Mouse (Mus musculus) retina, adult 2 months (tissue): ENCODE results near the gene Olfr427.
"Not testable (repeated sequence)": the region's sequence is repeated elsewhere in the genome, so short reads cannot be mapped to it uniquely, and the experiment has no call there.

ENCODE experiments used
- DNase-seq: peaks from one replicate; pipeline ENCODE4 v3.0.0-alpha.2; 2012; ENCODE audit warnings: low read depth, low spot score

The Olfr427 gene

GRCm38 (mm10) chr1:174096591-174096990 lies at the start of gene Olfr427:
TSS of gene Olfr427 (plus strand) at chr1:174096891.
- DNase-seq, result no peak

- DNase-seq, result not testable (repeated sequence)
These were observed 48.5 kb upstream of the Olfr427 start for GRCm38 (mm10) chr1:174048227-174048626.

GRCm38 (mm10) chr1:174048893-174049292 lies 47.8 kb upstream of the Olfr427 start, which contains the start of gene Olfr432:
TSS of gene Olfr432 (plus strand) at chr1:174049205.
- DNase-seq, result no peak

DNA sequence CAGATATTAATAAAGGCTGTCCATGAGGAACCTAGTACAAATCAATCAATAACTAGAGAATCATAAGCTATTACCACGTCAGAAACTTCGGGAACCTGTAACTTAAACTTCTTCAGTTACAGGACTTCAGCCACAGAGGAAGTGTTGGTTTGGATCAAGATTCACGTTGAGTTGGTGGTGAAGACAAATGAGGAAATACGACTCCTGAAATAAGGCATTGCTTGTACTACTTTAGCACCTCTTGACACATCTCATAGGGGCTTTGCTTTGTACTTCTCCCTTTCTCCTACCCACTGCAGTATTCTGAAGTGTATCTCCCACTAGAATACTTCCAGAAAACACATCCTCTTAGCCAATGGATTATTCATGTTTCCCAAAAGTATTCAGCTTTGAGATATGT lies 47.3 kb upstream of the Olfr427 start:
- DNase-seq, result not testable (repeated sequence)

- DNase-seq, result no peak
These were observed 46.2 kb upstream of the Olfr427 start for GRCm38 (mm10) chr1:174050532-174050931.

GRCm38 (mm10) chr1:174051515-174051914 lies 45.2 kb upstream of the Olfr427 start:
- no peak for DNase-seq

DNA sequence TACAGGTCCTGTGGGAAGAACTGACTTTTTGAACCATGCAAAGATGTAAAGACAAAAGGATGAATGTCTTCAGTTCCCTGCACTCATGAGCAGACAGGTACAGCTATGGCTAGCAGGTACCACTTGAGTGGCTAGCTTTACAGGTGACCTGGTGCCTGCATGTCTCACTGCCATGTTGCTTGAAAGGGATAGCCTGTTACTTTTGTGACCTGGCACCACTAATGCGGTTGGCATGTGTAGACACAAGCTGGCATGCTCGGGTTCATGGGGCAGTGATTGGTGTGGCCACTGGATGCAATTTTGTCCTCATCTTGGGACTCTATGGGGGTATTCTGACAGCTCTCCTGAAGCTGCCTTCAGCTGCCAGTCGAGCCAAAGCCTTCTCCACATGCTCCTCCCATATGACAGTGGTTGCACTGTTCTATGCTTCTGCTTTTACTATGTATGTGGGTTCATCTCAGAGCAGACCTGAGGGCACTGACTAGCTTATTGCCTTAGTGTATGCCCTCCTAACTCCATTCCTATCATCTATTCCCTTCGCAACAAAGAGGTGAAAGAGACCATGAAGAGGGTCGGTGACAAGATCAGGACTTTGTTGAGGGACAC lies 44.7 kb upstream of the Olfr427 start:
- no peak for DNase-seq

GRCm38 (mm10) chr1:174052981-174053380 lies 43.7 kb upstream of the Olfr427 start:
- no peak for DNase-seq

- DNase-seq, result no peak
These were observed 41.4 kb upstream of the Olfr427 start for GRCm38 (mm10) chr1:174055248-174055647.

DNA sequence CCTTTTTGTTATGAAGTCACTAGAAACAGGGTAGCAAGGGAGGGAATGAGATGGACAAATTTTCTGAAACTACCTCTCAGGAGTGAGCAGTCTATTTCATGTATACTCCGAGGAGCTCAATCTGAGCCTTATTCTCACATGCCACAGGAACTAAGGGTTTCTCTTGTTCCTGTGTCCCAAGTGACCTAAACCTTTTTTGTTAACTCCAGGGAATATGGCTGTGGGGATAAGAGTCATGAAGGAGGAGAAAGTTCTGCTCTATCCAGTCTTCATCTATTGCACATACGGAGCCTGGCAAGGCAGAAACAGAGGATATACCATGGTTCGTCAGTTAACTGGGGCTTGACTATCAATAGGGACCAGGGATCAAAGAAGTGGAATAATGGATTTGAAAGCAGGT lies 30.4 kb upstream of the Olfr427 start, which contains the start of gene Olfr430:
Gene Olfr430 (plus strand): TSS at position 301 of the 400 bp plus-strand sequence.
- DNase-seq, result no peak

- no peak for DNase-seq
These were observed 12.7 kb upstream of the Olfr427 start, which contains the start of gene Olfr429 for GRCm38 (mm10) chr1:174084031-174084430. TSS of gene Olfr429 (plus strand) at chr1:174084331.

DNA sequence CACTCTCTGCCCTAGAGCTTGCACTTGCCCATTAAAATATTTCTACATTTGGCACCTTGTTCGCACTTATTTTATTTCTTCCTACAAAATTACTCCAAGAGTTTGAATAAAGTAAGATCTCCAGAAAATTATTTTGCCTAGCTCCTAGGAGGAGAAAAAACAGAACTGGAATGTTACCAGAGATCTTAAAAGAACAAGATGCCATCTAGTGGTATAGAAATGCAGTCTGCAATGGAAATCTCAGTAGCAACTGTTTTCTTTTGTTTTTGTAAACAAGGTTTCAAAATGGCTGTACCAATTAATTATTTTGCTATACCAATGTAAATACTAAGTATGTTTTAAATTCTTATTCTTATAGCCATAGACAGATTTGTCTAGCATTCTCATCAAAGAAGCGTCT lies 7.0 kb downstream of the Olfr427 start:
- DNase-seq, result no peak

DNA sequence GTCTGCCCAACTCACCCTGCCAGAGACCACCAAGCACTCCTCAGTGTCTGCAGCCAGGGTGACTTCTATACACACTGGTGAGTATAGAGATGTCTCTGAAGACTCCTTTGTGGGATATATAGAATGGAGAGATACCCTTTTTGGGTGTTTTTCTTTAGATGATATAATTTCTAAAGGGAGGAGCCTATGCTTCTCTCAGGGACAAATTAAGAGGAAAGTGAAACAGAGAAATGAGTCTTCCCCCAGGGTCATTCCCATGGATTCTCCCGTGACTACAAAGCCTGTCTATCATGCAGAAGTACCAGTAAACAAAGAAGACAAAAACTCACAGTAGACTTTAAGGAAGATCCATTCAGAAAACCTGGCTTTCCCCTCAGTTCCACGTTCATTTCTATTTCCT lies 24.4 kb downstream of the Olfr427 start, which contains the start of gene Olfr231:
Gene Olfr231 (minus strand): TSS at position 101 of the 400 bp plus-strand sequence.
- no peak for DNase-seq

DNA sequence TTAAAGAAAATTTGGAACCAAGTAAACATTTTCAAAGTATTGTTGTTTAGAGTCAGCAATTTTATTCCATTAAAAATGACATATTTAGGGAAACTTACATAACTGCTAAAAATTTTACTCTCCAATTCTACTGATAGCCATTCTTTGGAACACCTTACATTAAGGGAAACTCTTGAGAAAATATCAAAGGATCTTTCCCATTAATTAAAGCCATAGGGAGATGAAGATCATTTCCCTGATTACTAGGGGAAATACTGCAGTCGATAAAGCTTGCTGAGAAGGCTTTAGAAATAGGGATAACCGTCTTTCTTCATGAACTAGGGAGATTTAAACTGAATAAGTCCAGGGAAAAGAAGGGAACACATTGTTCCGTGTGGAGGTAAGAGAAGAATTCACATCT lies 34.5 kb downstream of the Olfr427 start, which contains the start of gene Olfr424:
Gene Olfr424 (plus strand): TSS at position 301 of the 400 bp plus-strand sequence.
- no peak for DNase-seq

DNA sequence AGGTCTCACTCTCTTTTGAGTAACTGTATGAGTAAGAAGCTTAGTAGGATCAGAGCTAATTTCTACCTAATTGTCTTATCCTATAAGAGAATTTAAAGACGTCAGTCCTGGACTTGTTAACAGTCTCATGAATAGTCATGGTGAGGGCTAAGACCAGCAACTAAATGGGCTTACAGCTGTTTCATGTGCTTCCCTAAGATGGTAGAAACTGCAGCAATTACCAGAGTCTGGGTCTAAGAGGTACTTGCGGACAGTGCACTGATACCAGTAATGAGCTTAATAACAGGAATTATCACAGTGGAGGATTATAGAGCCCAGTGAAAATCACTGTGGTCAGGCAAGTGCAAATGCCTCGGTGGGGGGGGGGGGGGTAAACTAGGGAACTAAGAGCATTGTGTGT lies 35.3 kb downstream of the Olfr427 start:
- no peak for DNase-seq

DNA sequence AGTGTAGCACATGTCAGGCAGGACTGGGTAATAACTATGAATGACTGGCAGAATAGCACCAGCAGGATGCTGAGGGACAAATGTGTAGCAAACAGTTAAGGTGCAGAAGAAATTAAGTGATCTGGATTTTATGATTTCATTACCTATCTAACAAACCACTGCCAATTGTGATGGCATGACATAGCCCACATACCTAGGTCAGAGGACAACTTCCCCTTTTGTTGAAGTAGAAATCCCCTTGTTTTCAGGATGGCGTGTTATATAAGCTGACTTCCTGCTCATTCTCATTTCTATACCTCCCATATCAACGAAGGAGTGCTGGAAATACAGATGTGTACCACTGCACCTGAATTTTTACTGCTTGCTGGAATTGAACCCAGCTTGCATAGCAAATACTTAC lies 44.7 kb downstream of the Olfr427 start:
- DNase-seq, result no peak

- no peak for DNase-seq
These were observed 50.0 kb downstream of the Olfr427 start for GRCm38 (mm10) chr1:174146696-174147095.

DNA sequence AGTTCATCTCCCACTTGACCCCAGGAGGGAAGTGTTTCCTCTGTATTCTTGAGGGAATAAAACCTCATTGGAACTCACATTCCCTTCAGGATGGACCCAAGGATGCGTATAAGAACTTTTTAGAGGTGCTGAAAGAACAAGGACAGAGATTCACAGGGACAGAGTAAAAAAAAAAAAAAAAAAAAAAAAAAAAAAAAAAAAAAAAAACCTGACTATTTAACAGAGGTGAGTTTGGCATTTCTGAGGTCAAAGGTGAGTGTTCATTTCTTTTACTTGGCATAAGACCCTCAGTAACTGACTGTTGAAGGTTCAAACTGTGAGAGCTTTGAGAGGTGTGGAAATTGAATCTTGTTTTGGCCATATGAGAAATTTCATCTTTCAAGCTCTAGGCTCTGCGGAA lies 52.6 kb downstream of the Olfr427 start:
- no peak for DNase-seq
